Mouse (Mus musculus) lung, adult 10 weeks (tissue): Measurements from ENCODE around the gene Des. TPM values are rescaled to one million over a fixed set of nuclear protein-coding genes. Genes with fewer than 3 reads are reported as not detected.

Experiments
- polyA plus RNA-seq: library from polyadenylated mRNA; stranded (reverse); fragments of 350-450 nt; fragmentation: Illumina TruSeq; extraction: RNeasy Lipid Tissue Mini Kit (QIAGEN cat#74804); gene quantifications from one replicate; pipeline ENCODE4 v1.2.3, GENCODE M21; 2014; ENCODE audit warnings: low read depth, low replicate concordance; ENCODE audit not compliant: insufficient read depth

Des gene
- polyA plus RNA-seq, result 92.4 TPM

GRCm38 (mm10) chr1:75360112-75361031 is at the start of gene Des:
Gene Des (plus strand): TSS chr1:75360329.

DNA sequence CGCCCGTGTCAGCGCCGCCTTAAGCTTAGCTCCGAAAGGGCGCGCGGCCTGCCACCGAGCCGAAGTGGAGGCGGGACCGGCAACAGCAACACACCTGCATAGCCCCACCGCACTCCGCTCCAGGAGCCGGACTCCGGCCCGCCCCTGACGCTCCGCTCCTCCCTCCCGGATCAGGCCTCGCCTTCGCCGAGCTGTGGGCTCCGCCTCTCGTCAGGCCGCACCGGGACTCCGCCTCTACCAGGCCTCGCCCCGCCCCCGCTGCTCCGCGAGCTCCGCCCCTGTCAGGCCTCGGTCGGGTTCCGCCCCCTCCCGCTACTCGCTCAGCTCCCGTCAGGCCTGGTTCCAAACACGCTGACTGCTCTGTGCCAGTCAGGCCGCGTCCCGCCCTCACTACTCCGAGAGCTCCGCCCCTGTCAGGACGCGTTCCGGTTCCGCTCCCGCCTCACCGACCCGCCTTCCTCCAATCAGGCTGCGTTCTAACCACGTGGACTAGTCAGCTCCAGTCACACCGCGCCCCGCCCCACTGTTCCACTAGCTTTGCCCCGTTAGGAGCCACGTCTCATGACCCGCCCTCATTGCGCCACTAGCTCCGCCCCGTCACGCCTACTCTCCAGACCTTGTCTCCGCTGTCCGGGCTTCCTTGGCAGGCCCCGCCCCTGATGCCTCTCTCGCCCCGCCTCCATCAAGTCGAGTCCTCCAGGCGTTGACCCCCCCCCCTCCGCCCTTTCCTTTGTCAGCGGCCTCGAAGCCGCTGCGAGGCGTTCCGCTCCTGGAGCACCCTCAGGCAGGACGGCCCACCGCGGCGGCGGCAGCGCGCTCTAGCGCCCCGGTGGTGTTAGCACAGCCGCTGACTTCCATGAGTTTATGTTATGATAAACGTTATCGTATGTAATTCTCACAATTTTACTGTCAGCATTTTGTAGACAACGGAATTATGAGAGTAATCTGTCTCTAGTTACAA is 42.6 kb upstream of the Des start, which contains the start of gene Dnpep:
Gene Dnpep (minus strand): TSS at position 750 of the 961 bp plus-strand sequence.

DNA sequence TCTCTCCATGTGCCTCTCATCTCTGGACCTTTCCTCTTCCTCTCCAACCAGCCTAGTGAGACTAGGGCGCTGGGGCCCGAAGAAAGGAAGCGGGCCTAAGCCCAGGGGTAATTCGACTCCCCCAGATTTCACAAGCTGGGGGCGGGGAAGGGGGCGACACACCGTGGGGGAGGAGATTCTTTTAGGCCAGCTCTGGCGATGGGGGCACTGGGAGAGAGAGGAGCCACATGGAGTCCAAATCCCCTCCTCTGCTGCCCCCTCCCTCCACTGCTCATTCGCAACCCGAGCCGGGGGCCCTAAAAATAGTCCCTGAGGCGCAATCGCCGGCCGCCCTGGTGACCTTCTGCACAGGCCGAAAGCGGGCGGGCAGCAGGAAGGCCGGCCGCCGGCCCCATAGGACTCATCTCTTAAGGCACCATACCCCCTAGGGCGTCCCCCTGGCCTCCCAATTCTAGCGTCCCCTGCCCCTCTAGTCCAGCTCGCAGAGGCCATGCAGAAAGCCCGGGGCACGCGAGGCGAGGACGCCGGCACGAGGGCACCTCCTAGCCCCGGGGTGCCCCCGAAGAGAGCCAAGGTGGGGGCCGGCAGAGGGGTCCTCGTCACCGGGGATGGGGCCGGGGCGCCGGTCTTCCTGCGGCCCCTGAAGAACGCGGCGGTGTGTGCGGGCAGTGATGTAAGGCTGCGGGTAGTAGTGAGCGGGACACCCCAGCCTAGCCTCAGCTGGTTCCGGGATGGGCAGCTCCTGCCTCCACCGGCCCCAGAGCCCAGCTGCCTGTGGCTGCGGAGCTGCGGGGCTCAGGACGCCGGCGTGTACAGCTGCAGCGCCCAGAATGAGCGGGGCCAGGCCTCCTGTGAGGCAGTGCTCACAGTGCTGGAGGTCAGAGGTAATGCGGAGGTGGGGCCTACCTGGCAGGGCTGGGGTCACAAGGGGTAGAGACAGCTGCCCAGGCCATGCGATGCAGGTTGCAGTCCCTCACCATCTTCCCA is 15.1 kb downstream of the Des start, which contains the start of gene Speg:
Gene Speg (plus strand): TSS at position 348 of the 987 bp plus-strand sequence.

Other genes with a start within 250 kb of the Des start
- 3.9 TPM for gene Nhej1, start 235.1 kb upstream of the Des start, polyA plus RNA-seq
- 0.54 TPM for gene Slc23a3, start 226.4 kb upstream of the Des start, polyA plus RNA-seq
- 42.7 TPM for gene Cnppd1, start 217.6 kb upstream of the Des start, polyA plus RNA-seq
- 54.4 TPM for gene Retreg2, start 217.6 kb upstream of the Des start, polyA plus RNA-seq
- gene Zfand2b, start 191.7 kb upstream of the Des start, polyA plus RNA-seq, result 34.3 TPM
- gene Abcb6, start 179.9 kb upstream of the Des start, polyA plus RNA-seq, result 11.2 TPM
- 9.2 TPM for gene Ankzf1, start 168.2 kb upstream of the Des start, polyA plus RNA-seq
- gene Atg9a, start 168.1 kb upstream of the Des start, polyA plus RNA-seq, result 12.2 TPM
- gene Glb1l, start 149.5 kb upstream of the Des start, polyA plus RNA-seq, result 4.8 TPM
- gene Stk16, start 149.5 kb upstream of the Des start, polyA plus RNA-seq, result 62.4 TPM
- 60.2 TPM for gene Tuba4a, start 140.5 kb upstream of the Des start, polyA plus RNA-seq
- gene A630095N17Rik, start 128.2 kb upstream of the Des start, polyA plus RNA-seq, result not detected
- gene Dnajb2, start 123.9 kb upstream of the Des start, polyA plus RNA-seq, result 51.1 TPM
- gene Ptprn, start 95.8 kb upstream of the Des start, polyA plus RNA-seq, result 1.7 TPM
- gene Resp18, start 81.9 kb upstream of the Des start, polyA plus RNA-seq, result 1.6 TPM
- gene Dnpep, start 42.3 kb upstream of the Des start, polyA plus RNA-seq, result 53.8 TPM
- gene Speg, start 15.0 kb downstream of the Des start, polyA plus RNA-seq, result 8.0 TPM
- 38.9 TPM for gene Gmppa, start 75.6 kb downstream of the Des start, polyA plus RNA-seq
- gene Asic4, start 90.1 kb downstream of the Des start, polyA plus RNA-seq, result not detected
- 27.7 TPM for gene Chpf, start 119.0 kb downstream of the Des start, polyA plus RNA-seq
- 1.1 TPM for gene Tmem198, start 119.2 kb downstream of the Des start, polyA plus RNA-seq
- gene Obsl1, start 146.1 kb downstream of the Des start, polyA plus RNA-seq, result 5.3 TPM
- gene Inha, start 146.7 kb downstream of the Des start, polyA plus RNA-seq, result 0.74 TPM
- gene Stk11ip, start 161.2 kb downstream of the Des start, polyA plus RNA-seq, result 8.1 TPM
- 4.8 TPM for gene Slc4a3, start 185.9 kb downstream of the Des start, polyA plus RNA-seq